Mouse (Mus musculus): Measurements from ENCODE around the gene 3110040M04Rik.

DNA sequence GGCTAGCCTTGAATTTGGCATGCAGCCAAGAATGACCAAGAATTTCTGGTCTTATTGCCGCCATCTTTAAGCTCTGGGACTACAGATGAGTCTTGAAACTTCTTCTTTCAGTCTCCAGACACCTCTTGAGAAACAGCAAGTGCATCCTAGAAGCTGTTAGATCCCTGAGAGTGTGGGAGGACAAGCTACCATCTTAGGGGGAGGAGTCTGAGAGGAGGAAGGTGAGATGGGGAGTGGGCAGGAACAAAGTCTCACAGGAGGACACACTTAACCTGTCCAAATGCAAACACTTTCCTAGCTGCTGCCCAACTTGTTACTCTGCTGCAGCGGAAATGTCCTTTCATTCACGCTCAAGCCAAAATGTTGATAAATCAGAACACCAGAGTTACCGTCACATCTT, 40.8 kb downstream of the 3110040M04Rik start:
- TF ChIP-seq CHD2 (IDR thresholded peaks at IDR 0.05; ENCODE audit: low read depth, low read length) (no peak), ZC3H11A (IDR thresholded peaks at IDR 0.05; ENCODE audit: borderline replicate concordance, low read depth, low read length) (no peak), ZNF384 (IDR thresholded peaks at IDR 0.05; ENCODE audit: low read depth, low read length) (no peak), MAFK (IDR thresholded peaks at IDR 0.05; ENCODE audit: insufficient read depth, low read depth, low read length) (no peak)

Data from ES-E14 (cell line).